Mouse (Mus musculus) R1 (cell line): ENCODE measurements at regions not wholly inside any gene's neighbourhood (a gene's known extent, or its start where the extent isn't known, plus 50 kb on each side); places are given as distances from the start of the nearest gene placed in this dataset.

Experiments used
- DNase-seq: peaks from one replicate; pipeline ENCODE4 v3.0.0-alpha.2; 2018; ENCODE audit warnings: low read depth, low spot score

DNA sequence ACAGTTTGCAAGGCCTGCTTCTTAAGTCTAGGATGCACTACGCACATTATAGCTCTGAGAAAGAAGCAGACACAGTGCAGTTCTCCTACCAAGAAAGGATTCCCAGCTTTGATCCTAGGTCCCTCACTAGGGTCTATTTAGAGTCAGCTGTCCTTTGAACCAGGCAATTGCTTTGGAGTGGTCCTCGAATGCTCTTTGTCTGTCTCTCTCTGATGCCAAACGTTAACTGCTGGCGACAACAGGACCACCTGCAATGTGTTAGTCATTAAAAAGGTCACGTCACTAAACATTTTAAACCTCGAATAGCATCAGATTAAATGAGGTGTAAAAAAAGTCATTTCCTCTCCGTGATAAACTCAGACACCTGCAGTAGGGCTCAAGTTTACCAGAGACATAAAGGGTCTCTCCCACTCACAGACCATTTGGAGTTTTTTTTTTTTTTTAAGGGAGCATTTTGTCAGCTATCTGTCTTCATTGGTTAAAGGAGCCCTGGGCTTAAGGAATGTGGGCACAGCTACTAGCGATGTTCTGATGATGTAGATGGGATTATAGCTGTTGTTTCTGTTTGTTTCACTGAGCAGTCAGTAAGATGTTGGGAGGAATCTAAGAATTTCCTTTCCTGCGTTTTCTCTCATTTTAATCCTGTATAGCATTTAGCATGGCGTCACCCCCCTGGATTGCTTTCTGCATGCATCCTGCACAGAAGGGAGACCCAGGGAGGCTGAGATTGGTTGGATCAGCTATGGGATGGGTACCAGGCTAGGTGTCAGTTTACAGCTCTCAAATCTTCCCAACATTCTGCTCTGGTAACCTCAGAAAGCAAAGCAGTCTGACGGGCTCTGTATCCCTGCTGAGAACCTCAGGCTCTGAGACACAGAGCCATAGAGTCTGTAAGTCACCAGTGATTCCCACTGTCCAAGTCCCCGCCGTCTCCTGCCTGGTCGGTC lies 615.3 kb upstream of the Sall1 start:
- no peak for DNase-seq

GRCm38 (mm10) chr8:89655369-89655768 lies 611.4 kb upstream of the Sall1 start:
- no peak for DNase-seq

GRCm38 (mm10) chr8:89649207-89649890 lies 605.4 kb upstream of the Sall1 start:
- DNase-seq = no peak

GRCm38 (mm10) chr8:89646946-89647345 lies 603.0 kb upstream of the Sall1 start:
- DNase-seq = no peak

DNA sequence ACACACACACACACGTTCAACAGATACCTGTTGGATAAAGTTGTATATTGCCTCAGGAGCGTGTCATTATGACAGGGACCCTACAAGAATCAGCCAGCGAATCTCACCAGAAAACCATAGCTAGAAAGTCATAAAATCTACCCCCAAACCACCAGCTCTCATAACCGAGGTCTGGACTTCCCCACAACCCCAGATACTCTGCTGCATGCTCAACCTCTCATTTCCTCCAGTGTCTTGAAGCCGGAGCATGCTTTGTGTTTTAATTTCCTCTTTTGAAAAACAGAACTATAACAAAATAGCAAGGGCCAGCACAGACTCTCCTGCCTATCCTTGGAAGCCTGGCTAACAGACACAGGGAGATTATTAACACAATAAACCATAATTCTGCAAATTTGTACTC lies 597.4 kb upstream of the Sall1 start:
- DNase-seq = no peak

- no peak for DNase-seq
These were observed 590.9 kb upstream of the Sall1 start for GRCm38 (mm10) chr8:89634864-89635263.

DNA sequence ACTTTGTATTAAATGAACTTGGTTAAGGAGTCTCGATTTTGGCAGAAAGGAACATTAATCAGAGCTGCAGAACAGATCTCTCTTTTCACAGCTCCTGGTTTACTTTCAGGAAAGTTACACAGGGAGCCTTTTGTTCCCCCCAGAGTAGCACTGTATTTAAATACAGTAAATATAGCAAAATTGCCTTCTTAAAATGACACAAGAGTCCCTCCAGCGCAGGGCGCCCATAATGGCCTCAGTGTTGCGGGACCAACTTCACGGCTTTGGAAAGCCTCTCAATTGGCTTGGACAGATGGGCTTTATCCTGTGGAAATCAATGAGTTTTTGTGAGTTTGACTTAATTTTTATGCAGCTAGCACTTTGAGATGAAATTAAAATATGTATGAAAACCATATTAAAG lies 588.3 kb upstream of the Sall1 start:
- DNase-seq = no peak

DNA sequence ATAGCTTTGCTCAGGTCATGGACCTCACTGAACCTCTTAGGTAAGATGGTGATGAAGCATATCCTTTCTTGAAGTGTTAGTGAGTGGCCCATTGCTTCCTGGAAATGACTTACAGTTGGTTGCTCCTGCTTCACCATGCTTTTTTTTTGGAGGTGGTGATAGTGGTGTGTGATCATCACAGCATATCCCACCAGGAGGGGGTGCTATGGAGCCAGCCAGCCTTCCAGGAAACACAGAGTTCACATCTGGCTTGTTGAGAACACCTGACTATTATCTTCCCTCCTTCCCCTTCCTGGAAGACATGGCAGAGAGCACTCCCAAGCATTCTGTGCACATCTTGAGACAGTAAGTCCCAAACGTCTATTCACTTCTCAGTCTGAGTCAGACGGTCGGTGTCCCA lies 586.6 kb upstream of the Sall1 start:
- DNase-seq = peak; percentile 45

DNA sequence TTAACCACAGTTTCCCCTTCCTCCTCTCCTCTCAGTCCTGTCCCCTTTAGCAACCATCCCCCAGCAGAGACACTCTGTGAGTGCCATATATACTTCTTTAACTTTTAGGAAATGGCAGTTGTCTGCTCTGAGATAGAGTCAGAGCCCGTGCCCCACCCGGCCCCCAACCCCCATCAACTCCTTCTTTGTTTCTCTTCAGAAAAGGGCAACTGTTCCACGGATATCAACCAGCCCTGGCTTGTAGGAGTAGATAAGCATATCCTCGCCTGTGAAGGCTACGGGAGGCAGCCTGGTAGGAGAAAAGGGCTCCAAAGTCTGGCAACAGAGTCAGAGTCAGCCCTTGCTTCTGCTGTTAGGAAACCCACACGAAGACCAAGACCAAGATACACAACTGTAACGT lies 574.1 kb upstream of the Sall1 start:
- no peak for DNase-seq

GRCm38 (mm10) chr8:89615863-89616558 lies 572.0 kb upstream of the Sall1 start:
- no peak for DNase-seq

DNA sequence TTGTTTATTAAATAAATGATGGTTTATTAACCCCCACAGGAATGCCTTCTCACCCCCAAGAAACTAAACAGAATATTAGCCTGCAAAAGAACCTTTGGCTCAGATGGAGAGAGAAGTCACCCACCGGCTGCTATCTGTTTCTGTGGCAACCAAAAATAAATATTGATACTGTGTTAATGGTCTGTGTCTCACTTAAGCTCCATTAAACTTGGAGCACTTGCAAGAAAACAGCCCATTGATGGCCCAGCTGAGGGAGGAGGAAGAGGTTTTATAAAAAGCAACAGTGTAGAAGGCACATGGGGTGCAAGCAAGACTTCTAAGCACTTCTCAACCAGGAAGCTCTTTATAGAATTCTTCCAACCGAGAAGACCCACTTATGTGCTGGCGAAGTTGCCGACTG lies 565.1 kb upstream of the Sall1 start:
- no peak for DNase-seq

GRCm38 (mm10) chr8:89605905-89606468 lies 562.0 kb upstream of the Sall1 start:
- DNase-seq = no peak

DNA sequence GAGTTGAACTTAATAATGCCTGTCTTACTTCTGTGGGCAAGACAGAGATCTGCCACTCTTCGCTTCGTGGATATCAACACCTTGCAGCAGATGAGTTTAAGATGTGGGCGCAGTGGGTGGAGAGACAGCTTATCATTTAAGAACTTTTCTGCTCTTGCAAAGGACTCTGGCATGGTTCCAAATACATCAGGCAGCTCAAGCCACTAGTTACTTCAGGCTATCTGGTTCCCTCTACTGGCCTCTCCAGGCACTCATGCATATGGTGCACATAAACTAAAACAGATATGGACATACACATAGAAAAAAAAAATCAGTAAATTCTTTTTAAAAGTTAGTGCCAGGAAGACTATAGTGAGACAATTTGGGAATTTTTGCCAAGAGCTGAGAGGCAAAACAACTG lies 560.5 kb upstream of the Sall1 start:
- DNase-seq = peak; percentile 70

GRCm38 (mm10) chr8:89596380-89596779 lies 552.4 kb upstream of the Sall1 start:
- no peak for DNase-seq

- DNase-seq = peak; percentile 81
These were observed 539.1 kb upstream of the Sall1 start for GRCm38 (mm10) chr8:89583091-89583490.

GRCm38 (mm10) chr8:89582566-89582965 lies 538.6 kb upstream of the Sall1 start:
- DNase-seq = peak; percentile 91

DNA sequence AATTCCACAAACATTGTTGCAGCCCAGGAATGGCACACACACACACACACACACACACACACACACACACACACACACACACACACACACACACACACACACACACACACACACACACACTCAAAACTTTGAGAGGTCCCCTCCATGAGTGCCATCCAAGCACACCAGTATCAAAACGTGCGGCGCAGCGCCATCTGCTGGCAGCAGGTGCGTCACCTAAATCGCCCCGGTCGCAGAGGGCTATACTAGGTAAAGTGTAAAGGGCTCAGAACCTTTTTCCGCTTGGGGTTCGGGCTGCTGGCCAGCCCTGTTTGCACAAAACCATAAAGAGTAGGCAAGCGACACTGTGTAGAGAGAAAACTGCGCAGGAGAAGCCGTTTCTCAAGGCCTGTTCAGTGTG lies 527.9 kb upstream of the Sall1 start:
- peak; percentile 71 for DNase-seq

DNA sequence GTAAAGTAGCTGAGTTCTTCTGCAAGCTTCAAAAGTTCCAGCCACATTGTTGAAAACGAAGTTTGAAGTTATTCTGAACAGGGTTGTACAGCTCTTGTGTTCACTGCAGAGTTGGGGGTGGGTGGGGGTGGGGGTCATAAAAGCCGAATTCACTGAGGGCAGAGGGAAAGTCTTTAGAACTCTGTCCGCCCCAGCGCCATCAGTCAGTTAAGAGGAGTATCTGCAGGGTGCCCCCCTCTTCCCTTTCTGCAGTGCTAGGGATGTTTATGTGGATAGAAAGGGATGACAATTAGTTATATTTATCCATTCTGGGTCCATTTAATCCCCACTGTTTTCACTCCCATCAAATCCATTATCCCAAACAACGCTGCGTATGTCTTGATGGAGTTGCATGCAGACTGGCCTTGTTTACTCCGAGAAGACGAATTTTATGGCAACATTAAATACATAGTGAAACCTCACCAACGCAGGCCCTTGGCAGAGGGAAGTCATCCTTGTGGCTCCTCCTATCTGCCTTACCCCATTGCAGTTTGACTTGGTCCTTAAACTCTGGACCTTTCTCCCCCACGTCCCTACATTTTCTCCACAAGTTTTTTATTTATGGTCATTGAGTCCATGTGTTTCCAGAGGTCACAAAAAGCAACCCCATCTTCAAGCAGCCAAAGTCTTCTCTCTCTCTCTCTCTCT lies 526.8 kb upstream of the Sall1 start:
- no peak for DNase-seq

DNA sequence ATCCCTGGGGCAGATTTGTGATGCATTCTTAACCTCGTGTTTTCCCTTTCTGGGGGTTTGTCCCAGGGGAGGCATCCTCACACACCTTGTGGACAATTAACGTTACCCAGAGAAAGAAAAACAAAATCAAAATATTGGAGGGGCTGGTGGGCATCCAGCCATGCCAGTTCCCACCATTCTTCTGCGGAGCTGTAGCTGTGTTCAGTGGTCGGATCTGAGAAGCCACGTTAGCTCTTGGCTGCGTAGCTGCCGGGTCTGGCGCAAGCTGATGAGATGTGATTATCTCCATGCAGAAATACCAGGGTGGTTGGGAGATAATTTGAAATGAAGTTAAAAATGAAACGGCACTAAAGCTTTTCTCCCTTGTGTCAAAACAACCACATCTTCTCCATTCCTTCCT lies 525.4 kb upstream of the Sall1 start:
- DNase-seq = no peak

- no peak for DNase-seq
These were observed 524.7 kb upstream of the Sall1 start for GRCm38 (mm10) chr8:89568641-89569040.

DNA sequence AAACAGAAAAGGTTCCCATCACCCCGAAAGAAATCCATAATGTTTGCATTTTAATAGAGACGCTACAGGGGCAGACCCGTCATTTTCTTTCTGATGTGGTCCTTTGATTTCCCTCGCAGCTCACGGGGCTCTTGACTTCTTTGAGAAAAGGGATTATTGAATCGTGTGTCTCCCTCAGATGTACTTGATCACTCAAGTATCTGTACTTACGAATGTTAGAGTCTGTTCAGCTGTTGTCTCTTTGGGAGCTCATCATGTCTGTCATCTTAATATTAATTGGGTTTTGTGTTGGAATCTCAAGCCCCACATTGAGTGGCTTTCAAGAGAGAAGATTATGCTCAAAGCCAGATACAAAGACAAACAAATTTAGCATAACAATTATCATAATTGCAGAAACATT lies 523.0 kb upstream of the Sall1 start:
- DNase-seq = no peak
